Comparison of ENCODE assay signal across 10 mouse cellular contexts in the genomic region with DNA sequence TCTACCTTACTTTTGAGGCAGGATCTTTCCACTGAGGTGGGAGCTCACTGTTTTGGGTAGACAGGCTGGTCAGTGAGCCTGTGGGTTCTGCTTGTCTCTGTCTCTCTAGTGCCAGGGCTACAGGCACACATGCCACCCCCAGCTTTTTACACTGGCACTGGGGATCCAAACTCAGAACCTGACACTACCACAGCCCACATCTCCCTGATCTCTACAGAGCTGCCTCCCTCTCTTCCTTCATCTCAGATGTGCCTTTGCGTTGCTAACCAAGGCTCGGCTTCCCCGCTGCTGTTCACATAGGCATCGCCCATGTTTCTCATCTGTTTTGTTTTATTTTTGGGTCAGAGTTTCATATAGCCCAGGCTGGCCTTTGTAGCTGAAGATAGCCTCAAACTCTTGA. TPM values are rescaled to one million over a fixed set of nuclear protein-coding genes. Genes with fewer than 3 reads are reported as not detected.
A peak's percentile ranks its signal among the peaks of the same experiment; 100 is the strongest.
DNase-seq lines count a peak whose midpoint lies in the region; ATAC-seq and TF ChIP-seq lines count a peak whose summit lies in the region.
"Had no signal": no experiment of that assay in that cellular context is flagged by ENCODE, and none has a peak within 500 bp of the region (broad histone marks: within the 10 kb centered on the region; RNA-seq: fewer than 3 reads in every experiment).

No protein-coding gene starts in this region.

- no peaks in the 10 kb centered on the region for H3K36me3 ChIP-seq in heart, embryonic 14.5 days (ENCODE audit: control insufficient read depth, insufficient read depth, low read length)
- no peaks in the 10 kb centered on the region for H3K36me3 ChIP-seq in lung, postnatal 0 days (ENCODE audit: insufficient read depth, low read length)
- no peaks in the 10 kb centered on the region for H3K36me3 ChIP-seq in liver, embryonic 11.5 days (ENCODE audit: control insufficient read depth, insufficient read depth, low read length)
- H3K36me3 ChIP-seq in midbrain, embryonic 11.5 days (ENCODE audit: control insufficient read depth, insufficient read depth, low read length), result no peaks in the 10 kb centered on the region
- H3K36me3 ChIP-seq: midbrain, embryonic 10.5 days had no signal

- H3K27me3 ChIP-seq in heart, embryonic 14.5 days (ENCODE audit: control insufficient read depth, insufficient read depth, low read length), result no peaks in the 10 kb centered on the region
- no peaks in the 10 kb centered on the region for H3K27me3 ChIP-seq in lung, postnatal 0 days (replicated peaks; ENCODE audit: insufficient read depth, low read length)
- no peaks in the 10 kb centered on the region for H3K27me3 ChIP-seq in liver, embryonic 11.5 days (replicated peaks; ENCODE audit: control insufficient read depth, insufficient read depth, low read length)
- no peaks in the 10 kb centered on the region for H3K27me3 ChIP-seq in midbrain, embryonic 11.5 days (ENCODE audit: control insufficient read depth, insufficient read depth, low read length)

- H3K27ac ChIP-seq in heart, embryonic 14.5 days (replicated peaks in 1 of 2; ENCODE audit: control insufficient read depth in 1 of 2, insufficient read depth in 1 of 2, low read depth in 2 of 2, low read length in 2 of 2), result peak overlapping the region; percentile 79 to 82
- H3K27ac ChIP-seq in lung, postnatal 0 days (ENCODE audit: low read length), result peak overlapping the region; percentile 77; the same call in 1 of the 2 replicates
- peak overlapping the region; percentile 17; the same call in 1 of the 2 replicates for H3K27ac ChIP-seq in liver, embryonic 11.5 days (ENCODE audit: low read depth, low read length)
- no peak overlapping the region for H3K27ac ChIP-seq in midbrain, embryonic 11.5 days (ENCODE audit: low read depth, low read length)
- H3K27ac ChIP-seq: midbrain, embryonic 10.5 days had no signal

- no peak for TF ChIP-seq CTCF in lung, postnatal 0 days (IDR thresholded peaks at IDR 0.05)

- 81% methylated on average over 4 of the region's 4 CpGs for WGBS in heart, embryonic 14.5 days
- WGBS in lung, postnatal 0 days, result 83% methylated on average over 4 of the region's 4 CpGs
- WGBS in liver, embryonic 11.5 days, result 85% methylated on average over 4 of the region's 4 CpGs
- 90% methylated on average over 4 of the region's 4 CpGs for WGBS in midbrain, embryonic 11.5 days

- H3K9ac ChIP-seq in heart, embryonic 14.5 days (ENCODE audit: low read length), result no peak overlapping the region
- H3K9ac ChIP-seq in lung, postnatal 0 days (replicated peaks; ENCODE audit: low read depth), result no peak overlapping the region
- no peak overlapping the region for H3K9ac ChIP-seq in liver, embryonic 11.5 days (ENCODE audit: low read depth, low read length)
- H3K9ac ChIP-seq in midbrain, embryonic 11.5 days (ENCODE audit: low read length), result no peak overlapping the region

- ATAC-seq in heart, embryonic 14.5 days (ENCODE audit: insufficient number of reproducible peaks, insufficient read depth, low FRiP score, low read depth), result no peak
- no peak for ATAC-seq in lung, postnatal 0 days
- no peak for ATAC-seq in liver, embryonic 11.5 days (replicated peaks; ENCODE audit: low FRiP score)
- ATAC-seq in midbrain, embryonic 11.5 days (ENCODE audit: low FRiP score), result no peak
- no peak for ATAC-seq in inflammation-experienced regulatory T-cells, adult 6 months

- H3K4me3 ChIP-seq in heart, embryonic 14.5 days (ENCODE audit: control insufficient read depth in 1 of 2, insufficient read depth in 1 of 2, low read depth in 1 of 2, low read length in 2 of 2), result no peak overlapping the region
- no peak overlapping the region for H3K4me3 ChIP-seq in lung, postnatal 0 days (ENCODE audit: low read depth, low read length)
- no peak overlapping the region for H3K4me3 ChIP-seq in liver, embryonic 11.5 days (ENCODE audit: low read depth, low read length)
- no peak overlapping the region for H3K4me3 ChIP-seq in midbrain, embryonic 11.5 days (ENCODE audit: low read depth, low read length)
- H3K4me3 ChIP-seq: midbrain, embryonic 10.5 days had no signal

- H3K9me3 ChIP-seq in heart, embryonic 14.5 days (ENCODE audit: control insufficient read depth, low read length), result no peaks in the 10 kb centered on the region
- no peaks in the 10 kb centered on the region for H3K9me3 ChIP-seq in lung, postnatal 0 days (ENCODE audit: low read length)
- H3K9me3 ChIP-seq in liver, embryonic 11.5 days (ENCODE audit: control insufficient read depth, low read length), result no peaks in the 10 kb centered on the region
- H3K9me3 ChIP-seq in midbrain, embryonic 11.5 days (ENCODE audit: control insufficient read depth, low read length), result no peaks in the 10 kb centered on the region
- H3K9me3 ChIP-seq: midbrain, embryonic 10.5 days had no signal

- TF ChIP-seq EP300 in lung, postnatal 0 days (IDR thresholded peaks at IDR 0.05), result no peak

- no peak for DNase-seq in heart, adult 8-10 months (ENCODE audit: low spot score)
- DNase-seq in lung, postnatal 0 days (ENCODE audit: low spot score), result no peak
- DNase-seq in lung, postnatal 4 days, result no peak
- no peak for DNase-seq in liver, embryonic 11.5 days (ENCODE audit: low spot score)
- DNase-seq in thymus, postnatal 25 days, result peak; percentile 47
- DNase-seq in midbrain, embryonic 11.5 days (ENCODE audit: low spot score, missing footprints), result no peak
- DNase-seq: cerebellum, postnatal 10 days had no signal

- no peaks in the 10 kb centered on the region; a peak in 1 of 4 replicates for H3K4me1 ChIP-seq in heart, embryonic 14.5 days (ENCODE audit: control insufficient read depth in 2 of 2, insufficient read depth in 2 of 2, low read length in 2 of 2)
- H3K4me1 ChIP-seq in lung, postnatal 0 days (ENCODE audit: insufficient read depth, low read depth, low read length), result no peaks in the 10 kb centered on the region
- H3K4me1 ChIP-seq in liver, embryonic 11.5 days (replicated peaks; ENCODE audit: control insufficient read depth, insufficient read depth, low read length), result no peaks in the 10 kb centered on the region
- no peaks in the 10 kb centered on the region for H3K4me1 ChIP-seq in midbrain, embryonic 11.5 days (ENCODE audit: control insufficient read depth, insufficient read depth, low read length)
- H3K4me1 ChIP-seq: midbrain, embryonic 10.5 days had no signal

- H3K4me2 ChIP-seq in heart, embryonic 14.5 days (ENCODE audit: low read length), result no peak overlapping the region
- no peak overlapping the region for H3K4me2 ChIP-seq in lung, postnatal 0 days (replicated peaks; ENCODE audit: low read depth, low read length)
- no peak overlapping the region for H3K4me2 ChIP-seq in liver, embryonic 11.5 days
- H3K4me2 ChIP-seq in midbrain, embryonic 11.5 days, result no peak overlapping the region

RNA-seq across cellular contexts. Expression of a gene that starts 19.9 kb away (rescaled TPM):
- polyA plus RNA-seq in heart, embryonic 14.5 days (2014; fragmentation: Nextera tagmentation; extraction: Ambion mirVana), result 37.1 and 44.5 TPM in 2 replicates
- 10 to 100 TPM; 13.5 to 26.2 (median 16.5) TPM for total RNA-seq in heart, adult 8-10 months (2022)
- 209 and 244 TPM in 2 replicates for polyA plus RNA-seq in lung, postnatal 0 days (2015; fragmentation: Nextera tagmentation; extraction: Ambion mirVana)
- 60.6 and 61.9 TPM in 2 replicates for polyA plus RNA-seq in liver, embryonic 11.5 days (2014; fragmentation: Nextera tagmentation; extraction: Ambion mirVana)
- 16.6 and 19.7 TPM in 2 replicates for polyA plus RNA-seq in midbrain, embryonic 11.5 days (2014; fragmentation: Nextera tagmentation; extraction: Ambion mirVana)
- 10 to 100 TPM in 1 of 3 experiments, 1 to 10 TPM in 1, under 1 TPM in 1; 0.79 to 15.0 (median 2.2) TPM for polyA plus RNA-seq in inflammation-experienced regulatory T-cells, adult 6 months (2017; shearing (Covaris generic))

RNA-seq across cellular contexts. Expression of a gene that starts 26.0 kb away (rescaled TPM):
- 0.54 and 0.89 TPM in 2 replicates for polyA plus RNA-seq in heart, embryonic 14.5 days (2014; fragmentation: Nextera tagmentation; extraction: Ambion mirVana)
- total RNA-seq in heart, adult 8-10 months (2022), result not detected
- polyA plus RNA-seq in lung, postnatal 0 days (2015; fragmentation: Nextera tagmentation; extraction: Ambion mirVana), result 7.2 and 9.4 TPM in 2 replicates
- 2.2 and 2.9 TPM in 2 replicates for polyA plus RNA-seq in liver, embryonic 11.5 days (2014; fragmentation: Nextera tagmentation; extraction: Ambion mirVana)
- 0.43 and 0.45 TPM in 2 replicates for polyA plus RNA-seq in midbrain, embryonic 11.5 days (2014; fragmentation: Nextera tagmentation; extraction: Ambion mirVana)
- 100 to 1,000 TPM; 484 to 574 (median 552) TPM for polyA plus RNA-seq in inflammation-experienced regulatory T-cells, adult 6 months (2017; shearing (Covaris generic))
- polyA plus RNA-seq: midbrain, embryonic 10.5 days had no signal

RNA-seq across cellular contexts. Expression of a gene that starts 27.9 kb away (rescaled TPM):
- 1.00 and 1.1 TPM in 2 replicates for polyA plus RNA-seq in heart, embryonic 14.5 days (2014; fragmentation: Nextera tagmentation; extraction: Ambion mirVana)
- total RNA-seq in heart, adult 8-10 months (2022), result under 1 TPM in 3 of 4 experiments, not detected in 1; 0.12 to 0.46 (median 0.28) TPM
- polyA plus RNA-seq in lung, postnatal 0 days (2015; fragmentation: Nextera tagmentation; extraction: Ambion mirVana), result 1.9 and 2.5 TPM in 2 replicates
- 1.8 and 3.6 TPM in 2 replicates for polyA plus RNA-seq in liver, embryonic 11.5 days (2014; fragmentation: Nextera tagmentation; extraction: Ambion mirVana)
- 0.63 and 1.2 TPM in 2 replicates for polyA plus RNA-seq in midbrain, embryonic 11.5 days (2014; fragmentation: Nextera tagmentation; extraction: Ambion mirVana)
- 10 to 100 TPM; 37.3 to 50.8 (median 41.1) TPM for polyA plus RNA-seq in inflammation-experienced regulatory T-cells, adult 6 months (2017; shearing (Covaris generic))

RNA-seq across cellular contexts. Expression of a gene that starts 31.1 kb away (rescaled TPM):
- 0.86 and 1.3 TPM in 2 replicates for polyA plus RNA-seq in heart, embryonic 14.5 days (2014; fragmentation: Nextera tagmentation; extraction: Ambion mirVana)
- 1 to 10 TPM; 1.3 to 2.4 (median 1.6) TPM for total RNA-seq in heart, adult 8-10 months (2022)
- 2.0 and 2.8 TPM in 2 replicates for polyA plus RNA-seq in lung, postnatal 0 days (2015; fragmentation: Nextera tagmentation; extraction: Ambion mirVana)
- 3.5 TPM in 2 replicates for polyA plus RNA-seq in liver, embryonic 11.5 days (2014; fragmentation: Nextera tagmentation; extraction: Ambion mirVana)
- polyA plus RNA-seq in midbrain, embryonic 11.5 days (2014; fragmentation: Nextera tagmentation; extraction: Ambion mirVana), result 5.3 and 5.9 TPM in 2 replicates
- not detected for polyA plus RNA-seq in inflammation-experienced regulatory T-cells, adult 6 months (2017; shearing (Covaris generic))

RNA-seq across cellular contexts. Expression of a gene that starts 51.7 kb away (rescaled TPM):
- 14.7 and 21.2 TPM in 2 replicates for polyA plus RNA-seq in heart, embryonic 14.5 days (2014; fragmentation: Nextera tagmentation; extraction: Ambion mirVana)
- total RNA-seq in heart, adult 8-10 months (2022), result 1 to 10 TPM; 3.2 to 4.2 (median 3.6) TPM
- 6.8 and 8.1 TPM in 2 replicates for polyA plus RNA-seq in lung, postnatal 0 days (2015; fragmentation: Nextera tagmentation; extraction: Ambion mirVana)
- 18.4 and 19.1 TPM in 2 replicates for polyA plus RNA-seq in liver, embryonic 11.5 days (2014; fragmentation: Nextera tagmentation; extraction: Ambion mirVana)
- polyA plus RNA-seq in midbrain, embryonic 11.5 days (2014; fragmentation: Nextera tagmentation; extraction: Ambion mirVana), result 128 and 134 TPM in 2 replicates
- 1 to 10 TPM; 6.0 to 7.4 (median 6.0) TPM for polyA plus RNA-seq in inflammation-experienced regulatory T-cells, adult 6 months (2017; shearing (Covaris generic))

Comparison
In these comparisons a context has a peak if more than half of its experiments do, and no peak if none do; other contexts are left out.
1. RNA of a gene that starts 26.0 kb away (polyA plus RNA-seq): 484 to 574 TPM in inflammation-experienced regulatory T-cells, adult 6 months; 7.2 to 9.4 TPM in lung, postnatal 0 days, 2.2 to 2.9 TPM in liver, embryonic 11.5 days, 0.54 to 0.89 TPM in heart, embryonic 14.5 days and 0.43 to 0.45 TPM in midbrain, embryonic 11.5 days; every median in the first group is over 10 times any median in the second.